Mouse (Mus musculus) limb, embryonic 13.5 days (tissue): ENCODE results near the gene Faap24. TPM values are rescaled to one million over a fixed set of nuclear protein-coding genes. Genes with fewer than 3 reads are reported as not detected.

Source experiments
- ATAC-seq: fragments of 200-750 bp; cut with Nextera tagmentation; 2 replicates; pipeline ENCODE4 v1.8.0; 2017; ENCODE audit warnings: low read depth, moderate number of reproducible peaks, moderate TSS enrichment; ENCODE audit not compliant: low FRiP score
- H3K27ac ChIP-seq: fragments of 300-500 bp; sonication (generic); 2 replicates; pipeline ENCODE4 v1.5.1; 2015; ENCODE audit warnings: inconsistent platforms, mild to moderate bottlenecking, moderate library complexity
- H3K27me3 ChIP-seq: fragments of 300-500 bp; sonication (generic); 2 replicates; pipeline ENCODE4 v1.6.1; 2015; ENCODE audit warnings: mild to moderate bottlenecking, inconsistent platforms
- H3K36me3 ChIP-seq: fragments of 300-500 bp; sonication (generic); 2 replicates; pipeline ENCODE4 v1.6.1; 2015; ENCODE audit warnings: inconsistent platforms, mild to moderate bottlenecking, moderate library complexity
- H3K4me1 ChIP-seq: fragments of 300-500 bp; sonication (generic); 2 replicates; pipeline ENCODE4 v1.6.1; 2015; ENCODE audit warnings: inconsistent platforms
- H3K4me2 ChIP-seq: fragments of 300-500 bp; sonication (generic); replicated peaks from 2 replicates; pipeline ENCODE4 v1.6.1; 2015; ENCODE audit warnings: inconsistent platforms, mild to moderate bottlenecking, moderate library complexity
- H3K4me3 ChIP-seq: fragments of 300-500 bp; sonication (generic); 2 replicates; pipeline ENCODE4 v1.5.1; 2015; ENCODE audit warnings: moderate library complexity, mild to moderate bottlenecking, inconsistent platforms
- H3K9ac ChIP-seq: fragments of 300-500 bp; sonication (generic); 2 replicates; pipeline ENCODE4 v1.6.1; 2015; ENCODE audit warnings: mild to moderate bottlenecking, inconsistent platforms
- H3K9me3 ChIP-seq: fragments of 300-500 bp; sonication (generic); 2 replicates; pipeline ENCODE4 v1.6.1; 2016; ENCODE audit warnings: inconsistent platforms
- WGBS: fragments of 180-500 bp; shearing (Covaris S2); methylation state at CpG from one replicate; pipeline ENCODE4 v1.1.7; 2015; 5-methylcytosine and 5-hydroxymethylcytosine counted together
- polyA plus RNA-seq: library from polyadenylated mRNA; unstranded; fragments of >200 nt; fragmentation: Nextera tagmentation; extraction: Ambion mirVana; gene quantifications from 2 replicates; pipeline ENCODE4 v1.2.1, GENCODE M21; 2015

Gene Faap24
- polyA plus RNA-seq, 1 experiment from 2014 or later = 16.7 TPM

GRCm38 (mm10) chr7:35382706-35383353 lies 13.8 kb downstream of the Faap24 start:
- Histone ChIP-seq H3K4me2 (no peak overlapping the region), H3K4me1 (no peaks in the 10 kb centered on the region; the same call in 1 of the 2 replicates), H3K4me3 (no peak overlapping the region), H3K27me3 (no peaks in the 10 kb centered on the region), H3K36me3 (no peaks in the 10 kb centered on the region), H3K9ac (no peak overlapping the region), H3K27ac (no peak overlapping the region), H3K9me3 (no peaks in the 10 kb centered on the region)
- ATAC-seq = no peak
- 34% methylated on average over 2 of the region's 2 CpGs for WGBS

- Histone ChIP-seq H3K4me2 (no peak overlapping the region), H3K36me3 (no peaks in the 10 kb centered on the region), H3K27me3 (no peaks in the 10 kb centered on the region), H3K4me3 (no peak overlapping the region), H3K27ac (no peak overlapping the region), H3K4me1 (no peaks in the 10 kb centered on the region; the same call in 1 of the 2 replicates), H3K9ac (no peak overlapping the region), H3K9me3 (no peaks in the 10 kb centered on the region)
- WGBS = 65% methylated on average over 11 of the region's 16 CpGs
- no peak for ATAC-seq
Observed at GRCm38 (mm10) chr7:35381861-35382260, 14.8 kb downstream of the Faap24 start.

- Histone ChIP-seq H3K9ac (no peak overlapping the region), H3K9me3 (no peaks in the 10 kb centered on the region), H3K27me3 (no peaks in the 10 kb centered on the region), H3K36me3 (no peaks in the 10 kb centered on the region), H3K27ac (no peak overlapping the region), H3K4me2 (no peak overlapping the region), H3K4me3 (no peak overlapping the region), H3K4me1 (no peaks in the 10 kb centered on the region; the same call in 1 of the 2 replicates)
- ATAC-seq = no peak
- 88% methylated on average over 8 of the region's 8 CpGs for WGBS
Observed at GRCm38 (mm10) chr7:35380351-35380750, 16.3 kb downstream of the Faap24 start.

GRCm38 (mm10) chr7:35379492-35380119 lies 17.0 kb downstream of the Faap24 start:
- H3K27me3 ChIP-seq = no peaks in the 10 kb centered on the region
- no peaks in the 10 kb centered on the region for H3K9me3 ChIP-seq
- H3K4me3 ChIP-seq = no peak overlapping the region
- H3K27ac ChIP-seq = no peak overlapping the region
- H3K4me2 ChIP-seq = peak overlapping the region; percentile 31; the same call in 1 of the 2 replicates
- ATAC-seq = no peak
- no peaks in the 10 kb centered on the region for H3K36me3 ChIP-seq
- H3K4me1 ChIP-seq = no peaks in the 10 kb centered on the region; the same call in 1 of the 2 replicates
- WGBS = 38% methylated on average over 16 of the region's 16 CpGs
- H3K9ac ChIP-seq = no peak overlapping the region

GRCm38 (mm10) chr7:35376623-35377022 lies 20.0 kb downstream of the Faap24 start:
- no peaks in the 10 kb centered on the region for H3K9me3 ChIP-seq
- no peak overlapping the region for H3K4me2 ChIP-seq
- no peaks in the 10 kb centered on the region for H3K27me3 ChIP-seq
- no peak overlapping the region for H3K27ac ChIP-seq
- ATAC-seq = no peak
- H3K4me3 ChIP-seq = no peak overlapping the region
- no peak overlapping the region for H3K9ac ChIP-seq
- no peaks in the 10 kb centered on the region; the same call in 1 of the 2 replicates for H3K4me1 ChIP-seq
- WGBS = 92% methylated on average over 9 of the region's 9 CpGs
- no peaks in the 10 kb centered on the region for H3K36me3 ChIP-seq

- Histone ChIP-seq H3K36me3 (no peaks in the 10 kb centered on the region), H3K9ac (no peak overlapping the region), H3K4me3 (no peak overlapping the region), H3K4me1 (no peaks in the 10 kb centered on the region), H3K27me3 (no peaks in the 10 kb centered on the region), H3K27ac (no peak overlapping the region), H3K4me2 (no peak overlapping the region), H3K9me3 (0 out of 2 replicates have a peak, but pooled peaks cover 2% of the 10 kb centered on the region)
- ATAC-seq = no peak
- whole genome bisulfite sequencing = 81% methylated on average over 7 of the region's 7 CpGs
Observed at GRCm38 (mm10) chr7:35374265-35374664, 22.4 kb downstream of the Faap24 start.

GRCm38 (mm10) chr7:35373146-35373989 lies 23.3 kb downstream of the Faap24 start:
- Histone ChIP-seq H3K4me2 (no peak overlapping the region), H3K27ac (no peak overlapping the region), H3K36me3 (no peaks in the 10 kb centered on the region), H3K9me3 (0 out of 2 replicates have a peak, but pooled peaks cover 6% of the 10 kb centered on the region), H3K9ac (no peak overlapping the region), H3K4me1 (no peaks in the 10 kb centered on the region), H3K4me3 (no peak overlapping the region), H3K27me3 (no peaks in the 10 kb centered on the region)
- ATAC-seq = peak; percentile 28; the same call in 1 of the 2 replicates
- WGBS = 65% methylated on average over 16 of the region's 16 CpGs

GRCm38 (mm10) chr7:35372483-35373017 lies 24.1 kb downstream of the Faap24 start:
- Histone ChIP-seq H3K4me1 (no peaks in the 10 kb centered on the region), H3K9ac (no peak overlapping the region), H3K4me2 (no peak overlapping the region), H3K27me3 (no peaks in the 10 kb centered on the region), H3K4me3 (no peak overlapping the region), H3K9me3 (0 out of 2 replicates have a peak, but pooled peaks cover 6% of the 10 kb centered on the region), H3K27ac (no peak overlapping the region), H3K36me3 (no peaks in the 10 kb centered on the region)
- WGBS = 87% methylated on average over 14 of the region's 14 CpGs
- ATAC-seq = no peak

GRCm38 (mm10) chr7:35371096-35371495 lies 25.5 kb downstream of the Faap24 start:
- 70% methylated on average over 14 of the region's 14 CpGs for WGBS
- H3K27ac ChIP-seq = no peak overlapping the region
- H3K9me3 ChIP-seq = 0 out of 2 replicates have a peak, but pooled peaks cover 6% of the 10 kb centered on the region
- no peak overlapping the region for H3K9ac ChIP-seq
- H3K4me2 ChIP-seq = no peak overlapping the region
- no peaks in the 10 kb centered on the region for H3K36me3 ChIP-seq
- no peaks in the 10 kb centered on the region for H3K4me1 ChIP-seq
- H3K4me3 ChIP-seq = no peak overlapping the region
- no peaks in the 10 kb centered on the region for H3K27me3 ChIP-seq
- ATAC-seq = no peak

GRCm38 (mm10) chr7:35365161-35365910 lies 31.3 kb downstream of the Faap24 start:
- no peak overlapping the region for H3K4me2 ChIP-seq
- peak overlapping the region; percentile 29; the same call in 1 of the 2 replicates for H3K27ac ChIP-seq
- 56% methylated on average over 12 of the region's 12 CpGs for WGBS
- no peak overlapping the region for H3K9ac ChIP-seq
- H3K9me3 ChIP-seq = 0 out of 2 replicates have a peak, but pooled peaks cover 6% of the 10 kb centered on the region
- H3K27me3 ChIP-seq = no peaks in the 10 kb centered on the region
- H3K4me3 ChIP-seq = no peak overlapping the region
- H3K36me3 ChIP-seq = no peaks in the 10 kb centered on the region
- H3K4me1 ChIP-seq = peaks cover 12% of the 10 kb centered on the region; the same call in 1 of the 2 replicates
- ATAC-seq = peak; percentile 54; the same call in 1 of the 2 replicates

GRCm38 (mm10) chr7:35362868-35363267 lies 33.8 kb downstream of the Faap24 start:
- Histone ChIP-seq H3K4me1 (peaks cover 12% of the 10 kb centered on the region; the same call in 1 of the 2 replicates), H3K4me2 (no peak overlapping the region), H3K27ac (no peak overlapping the region), H3K9me3 (no peaks in the 10 kb centered on the region), H3K27me3 (no peaks in the 10 kb centered on the region), H3K36me3 (no peaks in the 10 kb centered on the region), H3K4me3 (no peak overlapping the region), H3K9ac (no peak overlapping the region)
- 70% methylated on average over 5 of the region's 5 CpGs for WGBS
- no peak for ATAC-seq
